Mouse (Mus musculus): Measurements from ENCODE around the gene Obsl1.

- TF ChIP-seq CTCF (IDR thresholded peaks at IDR 0.05; ENCODE audit: low read depth), result no peak
- no peak for TF ChIP-seq EP300 (optimal IDR thresholded peaks at IDR 0.05)
Observed at GRCm38 (mm10) chr1:75462636-75463035, 43.6 kb downstream of the Obsl1 start.
